Mouse (Mus musculus) left cerebral cortex, postnatal 10 days (tissue): ENCODE measurements around the gene F12. TPM values are rescaled to one million over a fixed set of nuclear protein-coding genes. Genes with fewer than 3 reads are reported as not detected.
A peak's percentile ranks its signal among the peaks of the same experiment; 100 is the strongest.

ENCODE experiments used
- DNase-seq, 2 experiments: peaks; one replicate each; pipeline ENCODE4 v3.0.0; 2021 to 2022; ENCODE audit warnings: low spot score in 2 of 2, mixed read lengths in 1 of 2; ENCODE audit errors: extremely low spot score in 1 of 2
- intact Hi-C: fragments of 180-260 bp; cut with DNase I; formaldehyde crosslinking; loops from one replicate; pipeline ENCODE4 v1.15.1; 2025
- total RNA-seq, 2 experiments: library from RNA; stranded (reverse); gene quantifications; 2 replicates each; pipeline ENCODE4 v1.2.3; 2021

F12 gene
- total RNA-seq: under 1 TPM; 0.58 to 0.87 TPM

GRCm38 (mm10) chr13:55426613-55427012 lies at the start of gene F12:
F12 (minus strand) TSS chr13:55426793.
- intact Hi-C loops: no loop called here
- no peak for DNase-seq

GRCm38 (mm10) chr13:55476256-55476655 lies 49.7 kb upstream of the F12 start:
- no peak for DNase-seq
- intact Hi-C loops: loop anchor here (2.0 kb wide), 1 partner anchor 41 kb away; no protein-coding TSS in a partner anchor

- intact Hi-C loops: loop anchor here (2.0 kb wide), 1 partner anchor 41 kb away; no protein-coding TSS in a partner anchor
- no peak for DNase-seq
Observed at GRCm38 (mm10) chr13:55475750-55476149, 49.2 kb upstream of the F12 start.

GRCm38 (mm10) chr13:55474621-55475069 lies 48.1 kb upstream of the F12 start:
- intact Hi-C loops: no loop called here
- peak; percentile 77 to 80 for DNase-seq

- intact Hi-C loops: no loop called here
- DNase-seq: no peak
Observed at GRCm38 (mm10) chr13:55473961-55474360, 47.4 kb upstream of the F12 start.

- intact Hi-C loops: no loop called here
- DNase-seq: no peak
Observed at GRCm38 (mm10) chr13:55473076-55473831, 46.7 kb upstream of the F12 start.

GRCm38 (mm10) chr13:55472132-55473022 lies 45.8 kb upstream of the F12 start:
- DNase-seq: peak in 1 of 2 experiments; percentile 83
- intact Hi-C loops: no loop called here

- intact Hi-C loops: loop anchor here (2.0 kb wide), 1 partner anchor 51 kb away; no protein-coding TSS in a partner anchor
- no peak for DNase-seq
Observed at GRCm38 (mm10) chr13:55471819-55472131, 45.2 kb upstream of the F12 start.

- intact Hi-C loops: loop anchor here (2.0 kb wide), 1 partner anchor 50 kb away; no protein-coding TSS in a partner anchor
- DNase-seq: peak; percentile 79 to 91
Observed at GRCm38 (mm10) chr13:55471156-55471818, 44.7 kb upstream of the F12 start.

- intact Hi-C loops: loop anchor here (2.0 kb wide), 1 partner anchor 50 kb away; no protein-coding TSS in a partner anchor
- DNase-seq: no peak
Observed at GRCm38 (mm10) chr13:55470372-55470771, 43.8 kb upstream of the F12 start.

GRCm38 (mm10) chr13:55468851-55469560 lies 42.4 kb upstream of the F12 start:
- peak in 1 of 2 experiments; percentile 73 for DNase-seq
- intact Hi-C loops: no loop called here

- intact Hi-C loops: no loop called here
- DNase-seq: no peak
Observed at GRCm38 (mm10) chr13:55465830-55466440, 39.3 kb upstream of the F12 start.

- intact Hi-C loops: no loop called here
- DNase-seq: peak in 1 of 2 experiments; percentile 53
Observed at GRCm38 (mm10) chr13:55465184-55465583, 38.6 kb upstream of the F12 start.

- intact Hi-C loops: no loop called here
- DNase-seq: peak in 1 of 2 experiments; percentile 87
Observed at GRCm38 (mm10) chr13:55464027-55464884, 37.7 kb upstream of the F12 start, which contains the start of gene Prr7. Prr7 (plus strand) TSS chr13:55464267.

- no peak for DNase-seq
- intact Hi-C loops: no loop called here
Observed at GRCm38 (mm10) chr13:55463399-55464026, 36.9 kb upstream of the F12 start.

GRCm38 (mm10) chr13:55462965-55463364 lies 36.4 kb upstream of the F12 start:
- intact Hi-C loops: no loop called here
- DNase-seq: no peak
